Mouse (Mus musculus): Measurements from ENCODE around the gene Fgd2. TPM values are rescaled to one million over a fixed set of nuclear protein-coding genes. Genes with fewer than 3 reads are reported as not detected.
"Not testable (repeated sequence)": the region's sequence is repeated elsewhere in the genome, so short reads cannot be mapped to it uniquely, and the experiment has no call there.

Fgd2 gene
- polyA plus RNA-seq (2015; fragmentation: Nextera tagmentation; extraction: Ambion mirVana): 6.8 and 7.2 TPM in 2 replicates

- DNase-seq (ENCODE audit: low spot score): peak; percentile 31
These were observed at the start of gene Fgd2 for GRCm38 (mm10) chr17:29360761-29361221. TSS of gene Fgd2 (plus strand) at chr17:29360914.

DNA sequence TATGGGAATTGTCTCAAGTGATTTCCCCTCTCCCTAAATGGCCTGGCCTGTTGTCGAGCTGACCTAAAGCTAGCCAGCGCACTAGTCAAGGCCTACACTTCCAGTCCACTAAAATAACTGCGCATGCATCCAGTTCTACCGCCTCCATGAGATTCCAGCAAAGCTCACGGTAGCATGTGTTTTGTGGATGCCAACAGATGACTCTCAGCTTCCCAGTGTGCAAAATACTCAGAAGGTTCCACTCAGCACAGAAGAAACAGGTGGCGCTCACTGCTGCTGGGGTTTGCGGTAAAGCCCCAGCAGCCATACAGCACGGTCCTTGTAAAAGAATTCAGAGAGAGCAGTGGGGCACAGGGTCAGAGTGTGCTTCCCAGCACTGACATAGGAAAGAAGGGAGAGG is 49.1 kb upstream of the Fgd2 start:
- DNase-seq (ENCODE audit: low spot score): no peak

DNA sequence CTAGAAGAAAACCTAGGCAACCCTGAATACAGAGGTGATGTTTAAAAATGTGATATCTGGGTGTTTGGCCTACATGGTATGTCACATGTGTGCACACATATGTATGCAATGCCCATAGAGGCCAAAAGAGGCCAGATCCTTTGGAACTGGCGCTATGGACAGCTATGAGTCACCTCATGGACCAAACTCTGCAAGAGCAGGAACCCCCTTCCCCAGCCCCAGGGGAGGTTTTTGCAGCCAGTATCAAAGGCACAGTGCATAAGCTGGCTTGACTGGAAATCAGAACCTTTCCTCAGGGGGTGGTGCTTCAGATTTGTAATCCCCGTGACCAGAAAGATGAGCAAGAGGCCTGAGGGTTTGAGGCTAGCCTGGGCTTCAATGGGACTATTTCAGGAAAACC is 48.6 kb upstream of the Fgd2 start:
- DNase-seq (ENCODE audit: low spot score): no peak

DNA sequence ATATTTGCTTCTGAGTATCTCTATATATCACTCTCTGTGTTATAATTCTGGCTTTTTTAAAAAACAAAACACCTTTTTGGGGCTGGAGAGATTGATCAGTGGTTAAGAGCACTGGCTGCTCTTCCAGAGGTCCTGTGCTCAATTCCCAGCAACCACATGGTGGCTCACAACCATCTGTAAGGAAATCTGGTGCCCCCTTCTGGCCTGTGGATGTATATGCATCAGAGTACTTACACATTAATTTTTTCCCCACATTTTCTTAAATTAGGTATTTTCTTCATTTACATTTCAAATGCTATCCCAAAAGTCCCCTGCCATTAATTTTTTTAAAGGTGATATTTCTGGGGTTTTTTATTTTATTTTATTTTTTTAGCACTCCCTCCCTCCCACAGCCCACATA is 47.4 kb upstream of the Fgd2 start:
- peak; percentile 11 for DNase-seq (ENCODE audit: low spot score)

- DNase-seq (ENCODE audit: low spot score): no peak
These were observed 44.8 kb upstream of the Fgd2 start for GRCm38 (mm10) chr17:29315672-29316465.

DNA sequence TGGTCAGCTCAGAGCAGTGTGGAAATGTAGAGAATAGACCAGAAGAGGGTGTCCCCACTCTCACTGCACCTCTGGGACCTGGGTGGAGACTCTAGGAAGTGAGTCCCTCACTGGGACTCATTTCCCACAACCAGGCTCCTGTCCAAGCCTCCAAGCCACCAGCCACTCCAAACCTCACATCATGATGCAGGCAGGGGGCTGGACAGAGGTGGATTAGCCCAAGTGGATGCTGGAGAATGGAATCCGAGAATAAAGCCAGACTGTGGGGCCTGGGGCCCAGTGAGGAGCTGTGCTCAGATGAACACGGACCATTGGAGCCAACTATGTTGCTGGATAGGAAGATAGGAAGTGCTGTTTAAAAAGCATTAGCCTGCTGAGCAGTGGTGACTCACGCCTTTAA is 43.8 kb upstream of the Fgd2 start:
- DNase-seq (ENCODE audit: low spot score): no peak

GRCm38 (mm10) chr17:29317380-29317779 is 43.3 kb upstream of the Fgd2 start, which contains the start of gene Pi16:
TSS of gene Pi16 (plus strand) at chr17:29317680.
- not testable (repeated sequence) for DNase-seq (ENCODE audit: low spot score)

GRCm38 (mm10) chr17:29318731-29319250 is 41.9 kb upstream of the Fgd2 start:
- DNase-seq (ENCODE audit: low spot score): no peak

- no peak for DNase-seq (ENCODE audit: low spot score)
These were observed 41.2 kb upstream of the Fgd2 start for GRCm38 (mm10) chr17:29319476-29319875.

DNA sequence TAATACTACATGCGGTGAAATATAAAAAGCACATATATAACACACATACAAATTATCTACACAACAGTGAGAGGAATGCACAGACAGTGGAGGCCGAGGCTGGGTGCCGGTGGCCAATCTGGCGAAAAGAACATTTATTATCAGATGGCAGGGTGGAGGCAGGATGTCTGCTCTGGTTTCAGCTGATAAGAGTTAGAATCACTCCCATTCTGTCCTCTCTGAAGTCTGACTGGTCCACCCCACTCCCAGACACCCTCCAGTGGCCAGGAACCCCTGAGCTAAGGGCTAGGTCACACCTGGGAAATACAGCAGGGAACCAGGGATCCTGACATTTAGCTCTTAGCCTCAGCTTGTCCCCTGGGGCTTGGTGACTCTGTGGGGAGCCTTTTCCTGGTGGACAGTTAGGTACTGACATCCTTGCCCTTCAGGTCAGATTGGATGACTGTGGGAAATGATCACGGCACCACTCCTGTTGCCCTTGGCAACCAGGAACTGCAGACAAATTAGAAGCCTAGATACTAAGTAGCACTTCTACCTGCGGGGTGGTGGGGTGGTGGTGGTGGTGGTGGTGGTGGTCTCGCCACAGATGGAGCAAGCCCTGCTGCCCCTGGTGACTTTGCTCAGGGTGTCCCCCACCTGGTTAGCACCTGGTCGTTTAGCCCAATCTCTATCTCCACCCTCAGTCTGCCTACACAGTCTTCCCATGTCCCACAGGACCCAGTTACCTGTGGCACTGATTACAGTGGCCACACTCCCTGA is 40.7 kb upstream of the Fgd2 start:
- no peak for DNase-seq (ENCODE audit: low spot score)

- DNase-seq (ENCODE audit: low spot score): no peak
These were observed 38.7 kb upstream of the Fgd2 start for GRCm38 (mm10) chr17:29321765-29322602.

GRCm38 (mm10) chr17:29322603-29322962 is 38.1 kb upstream of the Fgd2 start:
- DNase-seq (ENCODE audit: low spot score): no peak

DNA sequence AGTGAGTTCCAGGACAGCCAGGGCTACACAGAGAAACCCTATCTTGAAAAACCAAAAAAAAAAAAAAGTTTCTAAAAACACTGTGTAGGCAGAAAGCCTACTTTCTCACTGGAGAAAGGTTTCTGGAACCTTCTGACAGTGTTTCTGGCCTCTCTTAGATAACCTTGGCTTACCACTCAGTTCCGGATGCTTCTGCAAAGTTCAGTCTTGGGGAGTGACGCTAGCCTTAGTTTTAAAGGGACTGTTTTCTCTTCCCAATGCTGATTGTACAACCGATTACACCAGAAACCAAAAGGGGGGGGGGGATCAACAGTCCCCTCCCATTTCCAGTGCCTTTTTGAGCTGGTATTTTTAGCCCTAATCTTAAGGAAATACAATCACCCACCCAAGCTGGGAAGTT is 37.1 kb upstream of the Fgd2 start:
- no peak for DNase-seq (ENCODE audit: low spot score)

- no peak for DNase-seq (ENCODE audit: low spot score)
These were observed 34.9 kb upstream of the Fgd2 start for GRCm38 (mm10) chr17:29325831-29326230.

DNA sequence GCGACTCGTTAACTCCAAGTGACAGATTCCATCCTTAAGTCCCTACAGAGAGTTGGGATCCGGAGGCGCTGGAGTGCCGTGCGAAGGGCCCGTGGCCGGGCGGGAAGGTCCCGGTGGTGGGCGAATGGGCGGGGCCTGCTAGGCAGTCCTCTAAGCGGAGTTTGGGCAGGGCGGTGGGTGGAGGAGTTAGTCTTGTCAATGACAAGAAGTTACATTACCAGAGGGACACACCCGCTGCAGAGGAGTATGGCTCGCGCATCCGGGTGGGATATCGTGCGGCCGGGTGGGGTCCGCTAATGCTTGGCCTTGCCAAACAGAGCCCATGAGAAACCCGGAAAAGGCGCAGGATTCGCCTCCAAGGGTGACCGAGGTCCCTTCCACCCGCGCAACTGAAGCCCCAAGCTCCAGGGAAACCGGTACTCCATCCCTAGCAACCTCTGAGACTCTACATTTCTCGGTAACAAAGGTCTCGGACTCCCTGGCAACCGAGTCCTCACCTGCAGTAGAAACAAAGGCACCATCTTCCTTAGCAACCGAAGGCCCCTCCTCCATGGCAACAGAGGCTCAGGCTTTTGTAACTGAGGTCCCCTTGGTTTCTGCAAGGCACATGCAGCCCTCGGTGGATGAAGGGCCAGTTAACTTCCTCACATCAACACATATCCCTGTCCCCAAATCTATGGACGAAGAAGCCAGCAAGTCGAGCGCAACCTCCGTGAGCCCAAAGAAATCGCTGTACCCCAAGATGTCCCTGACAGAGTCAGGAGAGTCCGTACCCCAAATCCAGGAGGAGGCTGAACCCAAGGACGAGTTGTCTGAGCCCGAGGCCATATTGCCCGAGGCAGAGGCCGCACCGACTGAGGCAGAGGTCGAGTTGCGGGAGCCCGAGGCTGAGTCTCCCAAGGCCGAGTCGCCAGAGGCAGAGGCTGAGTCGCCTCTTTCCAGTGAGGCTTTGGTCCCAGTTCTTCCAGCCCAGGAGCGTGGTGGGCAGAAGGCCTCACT is 33.9 kb upstream of the Fgd2 start:
- DNase-seq (ENCODE audit: low spot score): no peak

DNA sequence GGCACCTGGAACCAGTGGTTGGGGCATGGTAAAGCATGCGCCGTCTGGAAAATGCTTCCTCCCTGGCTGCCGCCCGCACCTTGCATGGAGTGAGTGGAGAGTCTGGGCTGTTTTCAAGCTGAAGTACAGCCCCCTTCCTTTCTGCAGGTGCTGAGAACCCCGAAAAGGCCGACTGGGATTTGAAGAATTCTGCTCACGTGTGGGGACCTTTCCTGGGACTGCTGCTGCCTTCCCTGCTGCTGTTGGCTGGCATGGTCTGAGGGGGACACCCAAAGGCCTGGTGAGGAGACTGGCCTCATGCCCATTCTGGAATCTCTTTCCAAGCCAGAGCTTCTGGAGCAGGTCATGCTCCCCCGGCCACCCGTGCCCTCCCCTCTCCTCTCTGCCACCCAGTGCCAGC is 33.0 kb upstream of the Fgd2 start:
- DNase-seq (ENCODE audit: low spot score): no peak

DNA sequence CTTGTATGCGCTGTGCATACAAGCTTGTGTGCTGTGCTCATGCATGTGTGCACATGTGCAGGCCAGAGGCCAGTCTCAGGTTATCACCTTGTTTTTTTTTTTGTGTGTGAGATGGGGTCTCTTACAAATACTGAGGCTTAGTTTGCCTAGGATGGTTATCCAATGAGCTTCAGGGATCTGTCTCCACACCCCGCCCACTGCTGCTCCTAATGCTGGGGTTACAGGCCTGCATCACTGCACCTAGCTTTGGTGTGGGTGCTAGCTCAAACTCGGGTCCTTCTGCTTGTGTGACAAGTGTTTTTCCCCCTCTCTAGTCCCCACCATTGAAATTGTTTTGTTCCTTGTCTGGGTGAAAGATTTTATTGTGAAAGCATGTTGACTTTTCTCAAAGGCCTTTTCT is 30.5 kb upstream of the Fgd2 start:
- DNase-seq (ENCODE audit: low spot score): no peak

- no peak for DNase-seq (ENCODE audit: low spot score)
These were observed 29.9 kb upstream of the Fgd2 start for GRCm38 (mm10) chr17:29330671-29331410.

DNA sequence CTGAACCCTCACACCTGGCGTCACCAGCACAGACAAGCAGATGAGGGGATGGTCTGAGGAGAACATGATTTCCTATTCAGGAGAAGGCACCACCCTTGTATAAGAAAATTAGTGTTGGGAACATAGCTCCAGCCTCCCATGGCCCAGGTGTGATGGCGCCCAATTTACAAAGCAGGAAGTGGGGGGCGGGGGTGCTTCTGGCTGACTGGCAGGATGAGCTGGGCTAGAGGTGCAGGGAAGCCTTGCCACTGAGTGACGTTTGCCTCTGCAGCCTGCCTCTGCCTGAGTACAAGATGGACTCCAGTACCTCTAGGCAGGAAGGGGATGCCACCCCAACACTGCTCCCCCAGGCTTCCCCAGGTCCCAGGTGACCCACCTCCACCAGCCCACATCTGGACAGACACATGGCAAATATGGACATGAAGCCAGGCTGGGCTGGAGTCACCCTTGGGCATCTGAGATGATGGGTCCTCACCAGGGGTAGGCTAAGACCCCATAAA is 28.5 kb upstream of the Fgd2 start:
- DNase-seq (ENCODE audit: low spot score): peak; percentile 75

Measured in thymus, postnatal 0 days (tissue).